Mouse (Mus musculus) brown adipose tissue, adult 24 weeks (tissue): ENCODE results near the gene Ackr2. TPM values are rescaled to one million over a fixed set of nuclear protein-coding genes. Genes with fewer than 3 reads are reported as not detected.

Experiments used
- H3K27ac ChIP-seq: fragments of 200-500 bp; replicated peaks from 2 replicates; pipeline ENCODE4 v1.5.1; 2012; ENCODE audit warnings: low read depth, mild to moderate bottlenecking, low read length
- H3K4me1 ChIP-seq: fragments of 200-500 bp; 2 replicates; pipeline ENCODE4 v1.6.1; 2012; ENCODE audit warnings: low read length, mixed read lengths; ENCODE audit not compliant: control insufficient read depth, insufficient read depth, insufficient read length
- H3K4me3 ChIP-seq: fragments of 200-500 bp; 2 replicates; pipeline ENCODE4 v1.5.1; 2012; ENCODE audit warnings: low read depth, mild to moderate bottlenecking, low read length, moderate library complexity; ENCODE audit not compliant: insufficient read depth
- polyA plus RNA-seq: library from polyadenylated mRNA; stranded (reverse); fragments of >200 nt; gene quantifications from 2 replicates; pipeline ENCODE4 v1.2.4, GENCODE M21; 2012; ENCODE audit not compliant: missing spikeins, insufficient read depth, insufficient read length

Gene Ackr2
- polyA plus RNA-seq, 1 experiment: 1.5 TPM

- Histone ChIP-seq H3K4me3 (0 out of 2 replicates have a peak overlapping the region, but pooled peaks have one; percentile 2), H3K4me1 (peaks cover 3% of the 10 kb centered on the region; the same call in 1 of the 2 replicates), H3K27ac (no peak overlapping the region)
Observed at GRCm38 (mm10) chr9:121951114-121951423, 52.9 kb downstream of the Ackr2 start.

GRCm38 (mm10) chr9:121952596-121952995, 54.4 kb downstream of the Ackr2 start:
- Histone ChIP-seq H3K4me1 (peaks cover 3% of the 10 kb centered on the region; the same call in 1 of the 2 replicates), H3K27ac (no peak overlapping the region), H3K4me3 (no peak overlapping the region)

GRCm38 (mm10) chr9:121959966-121960635, 61.9 kb downstream of the Ackr2 start:
- peak overlapping the region; percentile 23 for H3K27ac ChIP-seq
- no peak overlapping the region for H3K4me3 ChIP-seq
- H3K4me1 ChIP-seq: no peaks in the 10 kb centered on the region

Other genes with a start within 250 kb of the Ackr2 start
- gene Sec22c, start 192.9 kb upstream of the Ackr2 start, polyA plus RNA-seq: 2.1 and 2.8 TPM in 2 replicates
- 149 and 182 TPM in 2 replicates for gene Ss18l2, start 188.0 kb upstream of the Ackr2 start, polyA plus RNA-seq
- 20.7 and 21.6 TPM in 2 replicates for gene Nktr, start 179.2 kb upstream of the Ackr2 start, polyA plus RNA-seq
- 8.7 and 10.4 TPM in 2 replicates for gene Zfp651, start 139.0 kb upstream of the Ackr2 start, polyA plus RNA-seq
- gene Klhl40, start 120.7 kb upstream of the Ackr2 start, polyA plus RNA-seq: 1.4 and 2.2 TPM in 2 replicates
- 1.7 and 2.4 TPM in 2 replicates for gene Hhatl, start 105.8 kb upstream of the Ackr2 start, polyA plus RNA-seq
- not detected in 2 replicates for gene Ccdc13, start 58.9 kb upstream of the Ackr2 start, polyA plus RNA-seq
- 439 and 453 TPM in 2 replicates for gene Higd1a, start 40.0 kb upstream of the Ackr2 start, polyA plus RNA-seq
- not detected in 2 replicates for gene Cyp8b1, start 17.9 kb downstream of the Ackr2 start, polyA plus RNA-seq
- 0.28 TPM in 1 of 2 replicates, not detected in the other for gene Fam198a, start 52.6 kb downstream of the Ackr2 start, polyA plus RNA-seq
- 4.0 and 6.3 TPM in 2 replicates for gene Pomgnt2, start 98.8 kb downstream of the Ackr2 start, polyA plus RNA-seq
- 78.1 and 111 TPM in 2 replicates for gene Snrk, start 218.9 kb downstream of the Ackr2 start, polyA plus RNA-seq